Mouse (Mus musculus): ENCODE measurements at regions not wholly inside any gene's neighbourhood (a gene's known extent, or its start where the extent isn't known, plus 50 kb on each side); places are given as distances from the start of the nearest gene placed in this dataset.

- peak; percentile 77 for DNase-seq
Measured at GRCm38 (mm10) chr7:31208237-31209054, 52.8 kb upstream of the Gramd1a start.

- no peak for DNase-seq
Measured at GRCm38 (mm10) chr7:31207563-31208236, 52.0 kb upstream of the Gramd1a start.

Data from cerebellum, adult 9-11 months (tissue).